Mouse (Mus musculus): ENCODE results near the gene Cbfa2t2. TPM values are rescaled to one million over a fixed set of nuclear protein-coding genes. Genes with fewer than 3 reads are reported as not detected.
A peak's percentile ranks its signal among the peaks of the same experiment; 100 is the strongest.

The Cbfa2t2 gene
- total RNA-seq (2014; rRNA removed): 32.5 and 41.8 TPM in 2 replicates
- 22.1 and 31.9 TPM in 2 replicates for polyA plus RNA-seq (2015; fragmentation: Nextera tagmentation; extraction: Ambion mirVana)

- no peak for DNase-seq
Measured at GRCm38 (mm10) chr2:154436458-154437190, at the start of gene Cbfa2t2. Gene Cbfa2t2, plus strand, starts transcription at chr2:154436481.

GRCm38 (mm10) chr2:154390180-154390964 is 45.9 kb upstream of the Cbfa2t2 start:
- no peaks in the 10 kb centered on the region for H3K36me3 ChIP-seq (ENCODE audit: insufficient read depth)
- no peak for DNase-seq
- H3K4me1 ChIP-seq (ENCODE audit: insufficient read depth): no peaks in the 10 kb centered on the region
- 0 out of 2 replicates have a peak overlapping the region, but pooled peaks have one; percentile 21 for H3K27ac ChIP-seq (ENCODE audit: low read depth, low read length)
- H3K4me2 ChIP-seq (ENCODE audit: low read depth): no peak overlapping the region
- no peak for TF ChIP-seq CTCF (IDR thresholded peaks at IDR 0.05; ENCODE audit: low read depth)
- no peak overlapping the region for H3K9ac ChIP-seq
- no peak overlapping the region for H3K4me3 ChIP-seq (ENCODE audit: low read depth, low read length)
- no peak for ATAC-seq
- WGBS: 79% methylated on average over 11 of the region's 11 CpGs
- H3K9me3 ChIP-seq (ENCODE audit: low read length): no peaks in the 10 kb centered on the region
- H3K27me3 ChIP-seq (ENCODE audit: insufficient read depth, low read length): no peaks in the 10 kb centered on the region

More at GRCm38 (mm10) chr2:154436458-154437190, at the start of gene Cbfa2t2:
- peak within 1 kb of the TSS; percentile 93 for H3K4me3 ChIP-seq (ENCODE audit: low read depth, low read length)
- H3K9me3 ChIP-seq (ENCODE audit: low read length): no peaks in the 10 kb centered on the region
- no peak for TF ChIP-seq CTCF (IDR thresholded peaks at IDR 0.05; ENCODE audit: low read depth)
- H3K27ac ChIP-seq (ENCODE audit: low read depth, low read length): peak within 1 kb of the TSS; percentile 89
- under 1% methylated on average over 51 of the region's 70 CpGs for WGBS
- H3K36me3 ChIP-seq (ENCODE audit: insufficient read depth): no peaks in the 10 kb centered on the region
- no peaks in the 10 kb centered on the region for H3K27me3 ChIP-seq (ENCODE audit: insufficient read depth, low read length)
- H3K4me2 ChIP-seq (ENCODE audit: low read depth): peak within 1 kb of the TSS; percentile 59
- H3K9ac ChIP-seq: peak within 1 kb of the TSS; percentile 90
- peaks cover 9% of the 10 kb centered on the region; the same call in 1 of the 2 replicates for H3K4me1 ChIP-seq (ENCODE audit: insufficient read depth)
- ATAC-seq: peak; percentile 84

GRCm38 (mm10) chr2:154394602-154395001 is 41.7 kb upstream of the Cbfa2t2 start:
- H3K9me3 ChIP-seq (ENCODE audit: low read length): no peaks in the 10 kb centered on the region
- no peaks in the 10 kb centered on the region for H3K4me1 ChIP-seq (ENCODE audit: insufficient read depth)
- H3K27ac ChIP-seq (ENCODE audit: low read depth, low read length): no peak overlapping the region
- H3K4me3 ChIP-seq (ENCODE audit: low read depth, low read length): no peak overlapping the region
- H3K27me3 ChIP-seq (ENCODE audit: insufficient read depth, low read length): no peaks in the 10 kb centered on the region
- no peak overlapping the region for H3K4me2 ChIP-seq (ENCODE audit: low read depth)
- H3K9ac ChIP-seq: no peak overlapping the region
- ATAC-seq (no peak), DNase-seq (no peak)
- 73% methylated on average over 3 of the region's 3 CpGs for WGBS
- no peaks in the 10 kb centered on the region for H3K36me3 ChIP-seq (ENCODE audit: insufficient read depth)
- no peak for TF ChIP-seq CTCF (IDR thresholded peaks at IDR 0.05; ENCODE audit: low read depth)

GRCm38 (mm10) chr2:154396529-154396928 is 39.8 kb upstream of the Cbfa2t2 start:
- Histone ChIP-seq H3K4me1 (ENCODE audit: insufficient read depth) (no peaks in the 10 kb centered on the region), H3K9me3 (ENCODE audit: low read length) (no peaks in the 10 kb centered on the region), H3K4me3 (ENCODE audit: low read depth, low read length) (no peak overlapping the region), H3K27ac (ENCODE audit: low read depth, low read length) (no peak overlapping the region), H3K4me2 (ENCODE audit: low read depth) (no peak overlapping the region), H3K36me3 (ENCODE audit: insufficient read depth) (no peaks in the 10 kb centered on the region), H3K27me3 (ENCODE audit: insufficient read depth, low read length) (no peaks in the 10 kb centered on the region), H3K9ac (no peak overlapping the region)
- WGBS: 87% methylated on average over 2 of the region's 2 CpGs
- DNase-seq: no peak
- TF ChIP-seq CTCF (IDR thresholded peaks at IDR 0.05; ENCODE audit: low read depth): no peak
- ATAC-seq: no peak

- WGBS: 59% methylated on average over 7 of the region's 7 CpGs
- no peak for TF ChIP-seq CTCF (IDR thresholded peaks at IDR 0.05; ENCODE audit: low read depth)
- H3K4me3 ChIP-seq (ENCODE audit: low read depth, low read length): no peak overlapping the region
- H3K27me3 ChIP-seq (ENCODE audit: insufficient read depth, low read length): no peaks in the 10 kb centered on the region
- H3K4me2 ChIP-seq (ENCODE audit: low read depth): no peak overlapping the region
- no peaks in the 10 kb centered on the region for H3K9me3 ChIP-seq (ENCODE audit: low read length)
- H3K9ac ChIP-seq: no peak overlapping the region
- no peak for ATAC-seq
- no peaks in the 10 kb centered on the region for H3K36me3 ChIP-seq (ENCODE audit: insufficient read depth)
- no peak for DNase-seq
- no peaks in the 10 kb centered on the region for H3K4me1 ChIP-seq (ENCODE audit: insufficient read depth)
- no peak overlapping the region for H3K27ac ChIP-seq (ENCODE audit: low read depth, low read length)
Measured at GRCm38 (mm10) chr2:154398267-154398666, 38.0 kb upstream of the Cbfa2t2 start.

- no peak overlapping the region for H3K4me3 ChIP-seq (ENCODE audit: low read depth, low read length)
- H3K9me3 ChIP-seq (ENCODE audit: low read length): no peaks in the 10 kb centered on the region
- 33% methylated on average over 2 of the region's 2 CpGs for WGBS
- no peak for TF ChIP-seq CTCF (IDR thresholded peaks at IDR 0.05; ENCODE audit: low read depth)
- ATAC-seq: peak; percentile 76
- peak; percentile 54 for DNase-seq
- H3K9ac ChIP-seq: no peak overlapping the region
- no peak overlapping the region for H3K4me2 ChIP-seq (ENCODE audit: low read depth)
- H3K4me1 ChIP-seq (ENCODE audit: insufficient read depth): no peaks in the 10 kb centered on the region
- H3K36me3 ChIP-seq (ENCODE audit: insufficient read depth): no peaks in the 10 kb centered on the region
- H3K27me3 ChIP-seq (ENCODE audit: insufficient read depth, low read length): no peaks in the 10 kb centered on the region
- H3K27ac ChIP-seq (ENCODE audit: low read depth, low read length): no peak overlapping the region
Measured at GRCm38 (mm10) chr2:154399325-154399724, 37.0 kb upstream of the Cbfa2t2 start.

GRCm38 (mm10) chr2:154401976-154402375 is 34.3 kb upstream of the Cbfa2t2 start:
- WGBS: 59% methylated on average over 1 of the region's 1 CpGs
- no peak overlapping the region for H3K27ac ChIP-seq (ENCODE audit: low read depth, low read length)
- peaks cover 10% of the 10 kb centered on the region for H3K4me1 ChIP-seq (ENCODE audit: insufficient read depth)
- no peak for TF ChIP-seq CTCF (IDR thresholded peaks at IDR 0.05; ENCODE audit: low read depth)
- H3K27me3 ChIP-seq (ENCODE audit: insufficient read depth, low read length): no peaks in the 10 kb centered on the region
- DNase-seq (no peak), ATAC-seq (no peak)
- H3K36me3 ChIP-seq (ENCODE audit: insufficient read depth): no peaks in the 10 kb centered on the region
- no peak overlapping the region for H3K4me2 ChIP-seq (ENCODE audit: low read depth)
- H3K4me3 ChIP-seq (ENCODE audit: low read depth, low read length): no peak overlapping the region
- no peak overlapping the region for H3K9ac ChIP-seq
- no peaks in the 10 kb centered on the region for H3K9me3 ChIP-seq (ENCODE audit: low read length)

Measured in forebrain, postnatal 0 days (tissue).